Mouse (Mus musculus): ENCODE results near the gene Hrasls. TPM values are rescaled to one million over a fixed set of nuclear protein-coding genes. Genes with fewer than 3 reads are reported as not detected.

Hrasls gene
- polyA plus RNA-seq (2012; rRNA removed), result 2.5 and 3.0 TPM in 2 replicates

DNA sequence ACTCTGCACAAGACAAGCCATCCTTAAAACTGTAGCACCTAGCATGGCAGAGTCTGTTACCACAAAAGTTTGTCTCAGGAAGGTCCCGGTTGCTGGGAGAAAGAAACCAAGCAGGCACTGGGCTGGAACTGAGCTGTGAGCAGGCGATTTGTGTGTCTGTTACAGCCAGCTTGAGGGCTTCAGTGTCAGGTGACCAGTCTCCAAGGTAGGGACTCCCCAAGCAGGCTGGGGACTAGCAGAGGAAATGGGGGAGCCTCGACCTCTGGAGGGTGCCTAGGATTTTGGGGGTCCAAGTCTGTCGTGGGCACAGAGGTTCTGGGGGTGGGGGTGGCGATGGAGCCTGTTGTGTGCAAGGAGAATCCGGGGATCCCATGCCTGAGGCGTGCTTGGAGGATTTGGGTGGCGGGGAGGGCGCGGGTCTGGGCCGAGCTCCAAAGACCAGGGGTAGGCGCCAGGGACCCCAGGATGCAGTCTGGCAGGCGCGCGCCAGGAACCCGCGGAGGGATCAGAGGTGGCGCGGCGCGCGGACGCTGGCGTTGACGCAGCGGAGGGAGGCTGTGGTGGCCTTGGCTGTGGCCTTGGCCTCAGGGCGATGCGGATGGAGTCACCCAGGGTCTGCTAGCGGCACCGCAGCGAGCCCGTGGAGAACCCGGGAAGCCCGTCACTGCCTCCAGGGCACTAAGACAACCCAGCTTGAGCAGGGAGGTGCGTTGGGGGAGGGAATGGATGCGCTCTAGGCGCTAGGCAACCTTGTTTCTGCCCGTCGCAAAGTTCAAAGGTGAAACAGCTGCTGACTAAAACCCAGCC is at the start of gene Hrasls:
TSS of gene Hrasls (plus strand) at position 91 of the 807 bp plus-strand sequence.
- TF ChIP-seq POLR2A (IDR thresholded peaks at IDR 0.05; ENCODE audit: borderline replicate concordance, extremely low read depth, insufficient read depth, insufficient read length, poor library complexity, severe bottlenecking), result no peak
- no peak for TF ChIP-seq CTCF (IDR thresholded peaks at IDR 0.05; ENCODE audit: borderline replicate concordance, extremely low read depth, insufficient read depth, insufficient read length)
- peak; percentile 54 for DNase-seq (ENCODE audit: low read depth)

DNA sequence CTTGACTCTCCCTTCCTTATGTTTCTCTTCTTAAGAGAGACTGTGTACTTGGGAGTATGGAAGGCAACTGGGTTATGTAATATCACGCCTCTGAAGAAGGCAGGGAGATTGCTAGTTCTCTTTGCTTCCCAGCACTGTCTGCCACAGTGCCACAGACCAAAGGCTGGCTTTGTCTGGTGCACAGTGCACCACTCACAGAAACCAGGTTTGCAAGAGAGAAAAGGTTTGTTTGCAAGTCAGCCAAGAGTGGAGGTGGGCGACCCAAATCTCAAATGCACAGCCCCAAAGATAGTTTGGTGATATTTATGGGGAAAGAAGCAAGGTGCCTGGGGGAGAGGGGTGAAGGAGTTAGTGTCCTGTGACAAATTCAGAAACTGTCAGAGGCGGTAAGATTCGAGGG is 47.2 kb upstream of the Hrasls start:
- no peak for DNase-seq (ENCODE audit: low read depth)
- TF ChIP-seq CTCF (IDR thresholded peaks at IDR 0.05; ENCODE audit: borderline replicate concordance, extremely low read depth, insufficient read depth, insufficient read length), result no peak
- no peak for TF ChIP-seq POLR2A (IDR thresholded peaks at IDR 0.05; ENCODE audit: borderline replicate concordance, extremely low read depth, insufficient read depth, insufficient read length, poor library complexity, severe bottlenecking)

DNA sequence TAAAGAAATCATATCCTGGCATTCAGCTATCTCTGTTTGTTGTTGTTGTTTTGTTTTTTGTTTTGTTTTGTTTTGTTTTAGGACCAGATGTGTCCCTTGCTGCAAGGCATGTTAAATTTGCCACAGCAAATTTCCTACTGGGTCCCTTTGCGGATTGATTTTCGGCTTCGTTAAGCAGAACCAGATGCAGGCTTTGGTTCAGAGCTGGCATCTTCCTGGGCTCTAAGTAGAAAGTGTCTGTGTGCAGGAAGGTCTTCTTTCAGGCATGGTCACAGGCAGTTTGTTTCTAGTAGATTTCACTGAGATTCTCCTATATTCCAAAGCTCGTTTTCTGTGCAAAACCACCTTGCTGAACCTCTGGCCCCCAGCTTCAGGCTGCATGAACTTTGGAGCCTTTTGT is 42.4 kb upstream of the Hrasls start:
- TF ChIP-seq CTCF (IDR thresholded peaks at IDR 0.05; ENCODE audit: borderline replicate concordance, extremely low read depth, insufficient read depth, insufficient read length), result no peak
- no peak for TF ChIP-seq POLR2A (IDR thresholded peaks at IDR 0.05; ENCODE audit: borderline replicate concordance, extremely low read depth, insufficient read depth, insufficient read length, poor library complexity, severe bottlenecking)
- no peak for DNase-seq (ENCODE audit: low read depth)

DNA sequence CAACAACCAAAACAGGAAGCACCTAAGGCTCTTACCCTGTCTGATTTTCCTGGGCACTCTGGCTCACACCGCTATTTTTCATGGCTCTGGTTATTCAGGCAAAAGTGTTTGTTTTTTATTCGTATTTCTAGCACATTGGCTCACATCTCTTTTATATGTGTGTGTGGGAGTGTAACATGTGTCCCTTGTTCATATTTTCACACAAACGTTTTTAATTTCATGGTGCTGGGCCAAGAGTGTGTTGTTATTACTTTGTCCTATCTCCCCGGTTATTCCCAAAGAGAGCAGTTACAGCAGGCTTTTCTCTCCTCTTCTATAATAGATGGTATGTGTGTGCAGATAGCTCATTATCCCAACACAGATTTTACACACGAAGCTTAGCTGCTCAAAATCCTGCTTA is 37.8 kb upstream of the Hrasls start:
- no peak for DNase-seq (ENCODE audit: low read depth)
- TF ChIP-seq CTCF (IDR thresholded peaks at IDR 0.05; ENCODE audit: borderline replicate concordance, extremely low read depth, insufficient read depth, insufficient read length) (no peak), POLR2A (IDR thresholded peaks at IDR 0.05; ENCODE audit: borderline replicate concordance, extremely low read depth, insufficient read depth, insufficient read length, poor library complexity, severe bottlenecking) (no peak)

DNA sequence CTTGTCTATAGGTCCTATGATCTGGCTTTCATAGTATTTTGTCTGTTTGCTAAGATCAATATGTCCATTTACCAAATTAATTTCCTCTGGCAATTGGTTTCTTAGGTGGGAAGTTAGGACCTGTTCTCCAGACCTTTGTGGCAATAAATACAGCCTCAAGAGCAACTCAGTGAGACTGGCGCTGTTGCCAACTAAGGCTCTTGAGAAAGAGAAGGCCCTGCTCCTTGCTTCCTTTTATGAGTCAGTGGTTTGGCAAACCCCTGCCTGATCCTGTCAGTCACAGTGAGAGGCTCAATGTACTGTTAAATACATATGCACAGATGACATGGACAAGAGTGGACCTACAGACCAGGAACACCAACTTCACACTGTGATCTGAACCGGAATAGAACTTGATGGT is 36.3 kb upstream of the Hrasls start:
- TF ChIP-seq CTCF (IDR thresholded peaks at IDR 0.05; ENCODE audit: borderline replicate concordance, extremely low read depth, insufficient read depth, insufficient read length), result no peak
- no peak for TF ChIP-seq POLR2A (IDR thresholded peaks at IDR 0.05; ENCODE audit: borderline replicate concordance, extremely low read depth, insufficient read depth, insufficient read length, poor library complexity, severe bottlenecking)
- DNase-seq (ENCODE audit: low read depth), result no peak

DNA sequence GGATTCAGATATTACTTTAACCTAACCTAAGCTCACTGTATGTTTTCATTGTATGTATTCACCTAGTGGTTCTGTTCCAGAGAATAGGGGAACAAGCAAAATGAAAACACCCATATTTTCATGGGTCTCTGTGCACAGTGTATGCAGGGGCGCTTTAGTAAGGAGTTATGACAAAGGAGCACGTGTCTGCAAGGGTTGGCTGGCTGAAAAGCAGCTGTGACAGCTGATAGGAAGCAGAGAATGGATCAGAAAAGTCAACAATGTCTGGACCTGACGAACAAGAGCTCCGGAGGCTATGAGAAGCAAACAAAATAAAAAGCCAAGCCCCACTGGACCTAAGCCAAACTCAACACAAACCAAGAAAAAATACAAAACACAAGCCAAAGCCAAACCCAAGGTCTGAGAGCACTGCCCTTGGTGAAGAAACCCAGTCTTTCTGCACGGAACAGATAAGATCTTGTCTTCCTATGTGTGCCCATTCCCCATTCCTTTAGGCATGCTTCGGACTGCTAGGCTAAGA is 34.6 kb upstream of the Hrasls start:
- no peak for DNase-seq (ENCODE audit: low read depth)
- TF ChIP-seq CTCF (IDR thresholded peaks at IDR 0.05; ENCODE audit: borderline replicate concordance, extremely low read depth, insufficient read depth, insufficient read length) (no peak), POLR2A (IDR thresholded peaks at IDR 0.05; ENCODE audit: borderline replicate concordance, extremely low read depth, insufficient read depth, insufficient read length, poor library complexity, severe bottlenecking) (no peak)

DNA sequence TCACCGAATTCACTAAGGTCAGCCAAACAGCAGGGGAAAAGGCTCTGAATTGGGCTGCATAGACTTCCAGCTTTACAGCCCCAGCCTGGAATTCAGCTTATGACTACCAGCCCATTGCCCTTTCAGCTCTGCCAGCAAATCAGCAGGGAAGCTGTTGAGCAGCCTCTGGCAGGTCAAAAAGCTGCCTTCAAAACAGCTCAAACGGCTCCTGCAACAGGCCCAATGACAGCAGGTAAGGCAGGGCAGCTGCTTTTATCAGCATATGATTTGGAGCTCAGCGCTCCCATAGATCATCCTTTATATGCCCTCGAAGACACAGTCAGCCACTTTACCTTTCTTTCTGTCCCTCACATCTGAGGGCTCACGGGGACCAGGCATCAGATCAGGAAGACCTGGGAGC is 16.6 kb upstream of the Hrasls start:
- no peak for TF ChIP-seq POLR2A (IDR thresholded peaks at IDR 0.05; ENCODE audit: borderline replicate concordance, extremely low read depth, insufficient read depth, insufficient read length, poor library complexity, severe bottlenecking)
- TF ChIP-seq CTCF (IDR thresholded peaks at IDR 0.05; ENCODE audit: borderline replicate concordance, extremely low read depth, insufficient read depth, insufficient read length), result no peak
- DNase-seq (ENCODE audit: low read depth), result peak; percentile 57

DNA sequence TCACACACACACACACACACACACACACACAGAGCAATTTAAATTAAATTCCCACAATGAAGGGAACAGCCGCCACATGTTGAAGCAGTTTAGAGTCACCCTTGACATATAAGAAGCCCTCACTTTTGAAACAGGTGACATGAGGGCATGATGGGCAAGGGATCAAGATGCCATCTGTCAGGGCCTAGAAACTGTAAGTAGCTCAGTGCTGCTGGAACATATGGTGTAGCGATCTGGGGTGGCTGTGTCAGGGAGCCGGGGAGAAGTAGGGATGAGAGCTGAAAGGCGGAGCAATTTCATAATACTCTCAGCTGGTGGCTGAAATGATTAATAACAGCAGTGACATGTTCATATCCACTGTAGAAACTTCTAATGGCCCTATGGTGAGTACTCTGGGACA is 15.5 kb upstream of the Hrasls start:
- DNase-seq (ENCODE audit: low read depth), result peak; percentile 65
- TF ChIP-seq POLR2A (IDR thresholded peaks at IDR 0.05; ENCODE audit: borderline replicate concordance, extremely low read depth, insufficient read depth, insufficient read length, poor library complexity, severe bottlenecking) (no peak), CTCF (IDR thresholded peaks at IDR 0.05; ENCODE audit: borderline replicate concordance, extremely low read depth, insufficient read depth, insufficient read length) (no peak)

DNA sequence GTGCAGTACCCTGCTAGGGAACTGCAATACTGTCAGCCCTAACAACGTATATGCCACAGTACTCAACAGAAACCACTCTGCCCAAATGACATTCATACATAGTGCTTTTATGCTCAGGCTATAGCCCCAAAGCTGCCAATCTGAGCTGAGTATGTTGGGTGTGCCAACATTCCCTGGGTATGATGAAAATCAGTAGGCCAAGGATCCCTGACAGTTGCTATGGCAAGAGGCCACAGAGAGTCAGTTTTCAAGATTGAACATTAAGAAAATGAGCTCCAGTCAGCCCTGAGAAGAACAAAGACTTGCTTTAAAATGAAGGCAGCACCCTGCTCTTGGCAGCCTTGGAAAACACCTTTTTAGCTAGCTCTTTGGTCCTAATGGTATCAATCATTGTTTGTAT is 14.3 kb upstream of the Hrasls start:
- TF ChIP-seq CTCF (IDR thresholded peaks at IDR 0.05; ENCODE audit: borderline replicate concordance, extremely low read depth, insufficient read depth, insufficient read length), result no peak
- TF ChIP-seq POLR2A (IDR thresholded peaks at IDR 0.05; ENCODE audit: borderline replicate concordance, extremely low read depth, insufficient read depth, insufficient read length, poor library complexity, severe bottlenecking), result no peak
- DNase-seq (ENCODE audit: low read depth), result peak; percentile 39

DNA sequence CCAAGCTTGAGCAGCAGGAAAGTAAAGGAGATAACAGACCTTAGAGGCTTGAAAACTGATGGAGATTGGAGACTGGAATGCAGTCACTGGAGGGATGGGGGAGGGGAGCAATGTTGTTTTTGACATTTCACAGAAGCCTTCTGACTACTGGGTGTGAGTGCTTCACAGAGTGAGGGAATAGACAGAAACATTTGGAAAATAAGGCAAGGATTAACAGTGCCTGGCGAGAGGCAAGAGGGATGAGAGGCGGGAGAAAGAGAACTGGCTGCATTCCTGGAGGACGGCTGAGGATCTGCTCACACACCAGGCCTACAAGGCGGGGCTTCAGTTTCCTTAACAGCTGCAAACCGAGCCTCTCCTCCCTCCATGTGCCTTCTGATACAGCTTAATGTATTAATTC is 11.0 kb upstream of the Hrasls start:
- no peak for TF ChIP-seq POLR2A (IDR thresholded peaks at IDR 0.05; ENCODE audit: borderline replicate concordance, extremely low read depth, insufficient read depth, insufficient read length, poor library complexity, severe bottlenecking)
- no peak for TF ChIP-seq CTCF (IDR thresholded peaks at IDR 0.05; ENCODE audit: borderline replicate concordance, extremely low read depth, insufficient read depth, insufficient read length)
- peak; percentile 63 for DNase-seq (ENCODE audit: low read depth)

DNA sequence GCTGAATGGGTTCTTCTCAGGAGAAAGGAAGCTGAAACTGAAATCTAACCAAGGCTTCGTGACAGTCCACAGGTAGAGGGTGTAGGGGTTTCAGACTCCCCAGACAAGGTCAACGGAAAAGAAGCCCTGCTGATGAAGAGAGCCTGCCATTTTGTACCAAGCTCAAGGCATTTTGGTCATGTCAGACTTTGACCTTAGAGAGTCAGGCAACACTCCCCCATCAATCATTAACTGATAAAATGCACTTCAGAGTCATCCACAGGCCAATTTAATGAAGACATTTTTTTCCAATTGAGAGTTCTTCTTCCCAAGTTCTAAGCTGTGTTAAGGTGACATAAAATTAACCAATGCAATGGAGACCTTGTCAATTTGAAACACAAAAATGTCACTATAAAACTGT is 8.3 kb upstream of the Hrasls start:
- DNase-seq (ENCODE audit: low read depth), result no peak
- no peak for TF ChIP-seq CTCF (IDR thresholded peaks at IDR 0.05; ENCODE audit: borderline replicate concordance, extremely low read depth, insufficient read depth, insufficient read length)
- TF ChIP-seq POLR2A (IDR thresholded peaks at IDR 0.05; ENCODE audit: borderline replicate concordance, extremely low read depth, insufficient read depth, insufficient read length, poor library complexity, severe bottlenecking), result no peak

DNA sequence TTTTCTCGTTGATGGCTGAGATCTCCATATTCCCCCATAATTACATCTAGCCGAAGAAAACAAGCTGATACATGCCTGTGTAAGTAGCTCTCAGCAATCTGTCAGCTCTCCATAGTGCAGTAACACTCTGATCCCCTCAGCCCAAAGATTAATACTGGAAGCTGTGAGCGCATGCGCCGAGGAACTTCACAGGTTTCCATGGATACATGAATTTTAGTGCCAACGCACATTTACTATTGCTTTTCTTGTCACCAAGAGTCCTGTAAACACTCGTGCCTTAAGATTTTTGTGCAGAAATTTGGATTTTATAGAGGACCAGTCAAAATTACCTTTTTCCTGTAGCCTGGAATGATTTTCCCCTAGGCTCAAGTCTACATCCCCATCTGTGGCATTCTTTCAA is 4.6 kb upstream of the Hrasls start:
- DNase-seq (ENCODE audit: low read depth), result peak; percentile 84
- TF ChIP-seq POLR2A (IDR thresholded peaks at IDR 0.05; ENCODE audit: borderline replicate concordance, extremely low read depth, insufficient read depth, insufficient read length, poor library complexity, severe bottlenecking), result no peak
- no peak for TF ChIP-seq CTCF (IDR thresholded peaks at IDR 0.05; ENCODE audit: borderline replicate concordance, extremely low read depth, insufficient read depth, insufficient read length)

Data from brain, embryonic 14.5 days (tissue).